In genomic region chr16:75767250-75768002, GRCm38 (mm10) we compare ENCODE assay signal across 8 mouse cellular contexts. TPM values are rescaled to one million over a fixed set of nuclear protein-coding genes. Genes with fewer than 3 reads are reported as not detected.
DNase-seq lines count a peak whose midpoint lies in the region; ATAC-seq and TF ChIP-seq lines count a peak whose summit lies in the region.

No protein-coding gene starts in this region.

- H3K4me2 ChIP-seq in embryonic facial prominence, embryonic 14.5 days (ENCODE audit: low read depth, low read length) = peak overlapping the region; percentile 65
- peak overlapping the region; percentile 65 for H3K4me2 ChIP-seq in hindbrain, embryonic 15.5 days
- H3K4me2 ChIP-seq in liver, embryonic 14.5 days (ENCODE audit: low read depth) = peak overlapping the region; percentile 93

- in situ Hi-C loops in ES-E14 (cut with MboI; ENCODE audit: low sequenced_read_pairs in 2 of 2, unreplicated experiment in 2 of 2) = no loop called here

- peak; percentile 11 for DNase-seq in cerebellum, adult 11 months
- DNase-seq in cerebellum, postnatal 4 days (ENCODE audit: low spot score in 2 of 2) = no peak
- DNase-seq in ES-E14 (ENCODE audit: low read depth, low spot score) = no peak
- peak; percentile 5 for DNase-seq in embryonic facial prominence, embryonic 14.5 days (ENCODE audit: low spot score)
- DNase-seq in liver, embryonic 14.5 days (ENCODE audit: low read depth in 3 of 3, low spot score in 3 of 3) = peak in 1 of 3 experiments; percentile 19
- DNase-seq in spleen, postnatal 36 days (ENCODE audit: low spot score in 2 of 2) = peak; percentile 4 to 16
- no peak for DNase-seq in right cerebral cortex, postnatal 25 days

- no peaks in the 10 kb centered on the region for H3K27me3 ChIP-seq in embryonic facial prominence, embryonic 14.5 days (replicated peaks; ENCODE audit: control insufficient read depth, insufficient read depth, low read length)
- H3K27me3 ChIP-seq in hindbrain, embryonic 15.5 days = no peaks in the 10 kb centered on the region
- no peaks in the 10 kb centered on the region for H3K27me3 ChIP-seq in liver, embryonic 14.5 days (ENCODE audit: control insufficient read depth, insufficient read depth, low read length)

- 0 out of 2 replicates have a peak, but pooled peaks have one; percentile 7 for TF ChIP-seq EP300 in liver, embryonic 14.5 days (IDR thresholded peaks at IDR 0.05; ENCODE audit: low read depth)

- no peak overlapping the region for H3K27ac ChIP-seq in ES-E14 (ENCODE audit: insufficient read depth, low read depth, low read length, poor library complexity, severe bottlenecking)
- H3K27ac ChIP-seq in embryonic facial prominence, embryonic 14.5 days (replicated peaks; ENCODE audit: low read depth, low read length) = peak overlapping the region; percentile 65
- peak overlapping the region; percentile 80 for H3K27ac ChIP-seq in hindbrain, embryonic 15.5 days (replicated peaks)
- peak overlapping the region; percentile 56 for H3K27ac ChIP-seq in liver, embryonic 14.5 days

- no peaks in the 10 kb centered on the region for H3K9me3 ChIP-seq in ES-E14 (ENCODE audit: control insufficient read depth, insufficient read depth, low read depth, low read length)
- no peaks in the 10 kb centered on the region for H3K9me3 ChIP-seq in embryonic facial prominence, embryonic 14.5 days (ENCODE audit: control insufficient read depth, low read length)
- H3K9me3 ChIP-seq in hindbrain, embryonic 15.5 days = no peaks in the 10 kb centered on the region
- no peaks in the 10 kb centered on the region for H3K9me3 ChIP-seq in liver, embryonic 14.5 days (ENCODE audit: control insufficient read depth, low read length)

- no peak for TF ChIP-seq CTCF in liver, embryonic 14.5 days (IDR thresholded peaks at IDR 0.05; ENCODE audit: low read depth)

- no peaks in the 10 kb centered on the region; a peak in 1 of 4 replicates for H3K4me1 ChIP-seq in ES-E14 (ENCODE audit: control insufficient read depth in 2 of 2, insufficient read depth in 2 of 2, low read length in 2 of 2, poor library complexity in 1 of 2)
- H3K4me1 ChIP-seq in embryonic facial prominence, embryonic 14.5 days (ENCODE audit: control insufficient read depth, insufficient read depth, low read length) = peaks cover 7% of the 10 kb centered on the region; the same call in 1 of the 2 replicates
- peaks cover 23% of the 10 kb centered on the region for H3K4me1 ChIP-seq in hindbrain, embryonic 15.5 days (replicated peaks)
- peaks cover 0 to 7% of the 10 kb centered on the region in 2 experiments; a peak in 2 of 4 replicates for H3K4me1 ChIP-seq in liver, embryonic 14.5 days (replicated peaks; ENCODE audit: control insufficient read depth in 2 of 2, insufficient read depth in 2 of 2, low read length in 1 of 2)

- 19% methylated on average over 21 of the region's 21 CpGs for WGBS in embryonic facial prominence, embryonic 14.5 days
- WGBS in hindbrain, embryonic 15.5 days = 22% methylated on average over 21 of the region's 21 CpGs
- WGBS in liver, embryonic 14.5 days (ENCODE audit: insufficient replicate concordance) = 12% methylated on average over 21 of the region's 21 CpGs

- H3K9ac ChIP-seq in ES-E14 (ENCODE audit: insufficient read depth, low read depth, low read length, poor library complexity, severe bottlenecking) = no peak overlapping the region; the same call in 1 of the 2 replicates
- H3K9ac ChIP-seq in embryonic facial prominence, embryonic 14.5 days (ENCODE audit: low read depth, low read length) = peak overlapping the region; percentile 79
- H3K9ac ChIP-seq in hindbrain, embryonic 15.5 days = peak overlapping the region; percentile 40
- peak overlapping the region; percentile 83 for H3K9ac ChIP-seq in liver, embryonic 14.5 days (replicated peaks)

- no peaks in the 10 kb centered on the region; the same call in 1 of the 2 replicates for H3K36me3 ChIP-seq in ES-E14 (ENCODE audit: control insufficient read depth, insufficient read depth, low read length, poor library complexity, severe bottlenecking)
- peaks cover 23% of the 10 kb centered on the region for H3K36me3 ChIP-seq in embryonic facial prominence, embryonic 14.5 days (ENCODE audit: control insufficient read depth, insufficient read depth, low read length)
- H3K36me3 ChIP-seq in hindbrain, embryonic 15.5 days = peaks cover 24% of the 10 kb centered on the region
- peaks cover 3% of the 10 kb centered on the region; the same call in 1 of the 2 replicates for H3K36me3 ChIP-seq in liver, embryonic 14.5 days (replicated peaks; ENCODE audit: control insufficient read depth, insufficient read depth, low read depth)

- H3K4me3 ChIP-seq in ES-E14 (ENCODE audit: insufficient read depth in 1 of 2, low read depth in 1 of 2, low read length in 2 of 2, poor library complexity in 1 of 2, severe bottlenecking in 1 of 2) = peak overlapping the region; percentile 98 to 99
- H3K4me3 ChIP-seq in embryonic facial prominence, embryonic 14.5 days (ENCODE audit: low read depth, low read length) = peak overlapping the region; percentile 82
- H3K4me3 ChIP-seq in hindbrain, embryonic 15.5 days = peak overlapping the region; percentile 75
- peak overlapping the region; percentile 89 to 100 for H3K4me3 ChIP-seq in liver, embryonic 14.5 days (ENCODE audit: insufficient read depth in 1 of 2, low read depth in 2 of 2, low read length in 2 of 2)

- ATAC-seq in embryonic facial prominence, embryonic 14.5 days (ENCODE audit: low read depth) = peak; percentile 62
- ATAC-seq in hindbrain, embryonic 15.5 days (ENCODE audit: low FRiP score, low read depth) = peak; percentile 73
- ATAC-seq in liver, embryonic 14.5 days (ENCODE audit: insufficient read depth) = peak; percentile 61

TF ChIP-seq in ES-E14, 5 proteins besides CTCF, POLR2A, EP300 and RAD21:
- TF ChIP-seq ZC3H11A (IDR thresholded peaks at IDR 0.05; ENCODE audit: borderline replicate concordance, low read depth, low read length) = no peak
- TF ChIP-seq ZNF384 (IDR thresholded peaks at IDR 0.05; ENCODE audit: low read depth, low read length) = no peak
- no peak for TF ChIP-seq CHD2 (IDR thresholded peaks at IDR 0.05; ENCODE audit: low read depth, low read length)
- TF ChIP-seq MAFK (IDR thresholded peaks at IDR 0.05; ENCODE audit: insufficient read depth, low read depth, low read length) = no peak
- TF ChIP-seq HCFC1 (IDR thresholded peaks at IDR 0.05; ENCODE audit: borderline replicate concordance, insufficient read depth, low read length) = no peak

RNA-seq across cellular contexts. Expression of gene Hspa13, which starts 0.5 kb away (rescaled TPM):
- total RNA-seq in ES-E14 (2012; rRNA removed) = 32.8 and 35.6 TPM in 2 replicates
- 38.4 and 39.3 TPM in 2 replicates for polyA plus RNA-seq in embryonic facial prominence, embryonic 14.5 days (2014; fragmentation: Nextera tagmentation; extraction: Ambion mirVana)
- 39.5 and 40.2 TPM in 2 replicates for polyA plus RNA-seq in hindbrain, embryonic 15.5 days (2015; fragmentation: Nextera tagmentation; extraction: Ambion mirVana)
- 2.0 and 3.2 TPM in 2 replicates for polyA plus RNA-seq in liver, embryonic 14.5 days (2012; rRNA removed)
- 8.2 and 8.8 TPM in 2 replicates for polyA plus RNA-seq in liver, embryonic 14.5 days (2014; fragmentation: Nextera tagmentation; extraction: Ambion mirVana)

Comparison
In these comparisons a context has a peak if more than half of its experiments do, and no peak if none do; other contexts are left out.
1. DNase-seq: peak in cerebellum, adult 11 months (single experiment), embryonic facial prominence, embryonic 14.5 days (single experiment) and spleen, postnatal 36 days (2 of 2); none in cerebellum, postnatal 4 days (0 of 2), ES-E14 (single experiment) and right cerebral cortex, postnatal 25 days (single experiment).
2. Peak in every context shown above with its lines, with median percentiles within 50 percentile points of each other: H3K4me3 ChIP-seq, ATAC-seq and H3K4me2 ChIP-seq.